Mouse (Mus musculus) heart, postnatal 0 days (tissue): Measurements from ENCODE around the gene Nudt8.

Experiments used
- CTCF ChIP-seq: IDR thresholded peaks from 2 replicates; pipeline ENCODE4 v1.5.1; 2016; ENCODE audit warnings: antibody characterized with exemption, control low read depth, low read depth
- EP300 ChIP-seq: IDR thresholded peaks from 2 replicates; pipeline ENCODE4 v1.6.1; 2016; ENCODE audit warnings: antibody characterized with exemption, low read depth

DNA sequence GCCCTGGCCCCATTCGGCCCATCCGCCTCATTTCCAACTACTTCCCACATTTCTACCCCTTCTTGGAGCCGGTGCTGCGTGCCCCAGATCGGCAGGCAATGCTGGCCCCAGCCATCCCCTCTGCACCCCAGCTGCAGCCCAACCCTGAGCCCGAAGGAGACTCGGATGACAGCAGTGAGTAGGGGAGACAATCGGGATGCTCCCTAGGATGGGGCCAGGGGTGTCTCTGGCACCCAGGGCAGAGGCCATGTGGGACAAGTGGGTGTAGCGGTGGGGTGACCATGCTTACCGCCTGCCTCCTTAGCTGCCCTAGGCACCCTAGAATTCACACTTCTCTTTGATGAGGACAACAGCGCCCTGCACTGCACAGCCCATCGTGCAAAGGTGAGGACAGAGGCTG is 3.3 kb downstream of the Nudt8 start:
- TF ChIP-seq EP300: no peak
- no peak for TF ChIP-seq CTCF
